Mouse (Mus musculus) monocyte, adult 5-6 weeks (primary cell): ENCODE measurements around the gene Tmem91. TPM values are rescaled to one million over a fixed set of nuclear protein-coding genes. Genes with fewer than 3 reads are reported as not detected.

Source experiments
- ATAC-seq: fragments of 153-309, 156-312 bp; replicated peaks from 2 replicates; pipeline ENCODE4 v1.8.0; 2017; ENCODE audit warnings: mild to moderate bottlenecking; ENCODE audit not compliant: low TSS enrichment, insufficient number of reproducible peaks, severe bottlenecking, poor library complexity, low FRiP score
- total RNA-seq: library from RNA; stranded (forward); fragments of 200-1000, 200-491, 200-594 nt; gene quantifications from 3 replicates; pipeline ENCODE4 v1.2.3, GENCODE M21; 2017

Tmem91 gene
- total RNA-seq, 1 experiment from 2014 or later = 0.29 TPM

DNA sequence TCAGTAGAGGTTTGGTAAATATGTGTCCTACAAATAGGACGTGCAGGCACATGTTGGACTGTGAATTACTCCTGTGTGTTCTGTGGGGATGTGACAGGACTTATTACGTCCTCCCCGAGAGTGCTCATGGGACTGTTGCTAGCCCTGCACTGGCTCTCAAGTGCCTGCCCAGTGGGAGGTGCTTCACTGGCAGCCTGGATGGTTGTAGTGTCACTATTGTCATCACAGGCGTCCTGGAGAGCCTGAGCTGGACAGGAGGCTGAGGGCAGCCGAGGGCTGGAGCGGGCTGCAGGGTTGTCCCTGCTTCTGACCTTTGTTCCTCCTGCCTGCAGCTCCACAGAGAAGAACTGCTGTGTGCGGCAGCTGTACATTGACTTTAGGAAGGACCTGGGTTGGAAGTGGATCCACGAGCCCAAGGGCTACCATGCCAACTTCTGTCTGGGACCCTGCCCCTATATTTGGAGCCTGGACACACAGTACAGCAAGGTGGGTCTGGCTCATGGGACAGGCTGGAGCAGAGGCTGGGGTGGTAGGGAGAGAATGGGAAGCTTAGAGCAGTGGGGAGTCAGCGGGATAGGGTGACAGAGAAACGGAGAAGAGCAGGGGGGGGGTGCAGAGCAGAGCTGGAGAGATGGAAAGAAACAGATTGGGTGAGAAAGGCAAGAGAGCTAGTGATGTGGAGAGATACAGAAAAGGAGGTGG, 29.0 kb upstream of the Tmem91 start:
- ATAC-seq = no peak

- no peak for ATAC-seq
Measured at GRCm38 (mm10) chr7:25702350-25702749, 27.4 kb upstream of the Tmem91 start.

DNA sequence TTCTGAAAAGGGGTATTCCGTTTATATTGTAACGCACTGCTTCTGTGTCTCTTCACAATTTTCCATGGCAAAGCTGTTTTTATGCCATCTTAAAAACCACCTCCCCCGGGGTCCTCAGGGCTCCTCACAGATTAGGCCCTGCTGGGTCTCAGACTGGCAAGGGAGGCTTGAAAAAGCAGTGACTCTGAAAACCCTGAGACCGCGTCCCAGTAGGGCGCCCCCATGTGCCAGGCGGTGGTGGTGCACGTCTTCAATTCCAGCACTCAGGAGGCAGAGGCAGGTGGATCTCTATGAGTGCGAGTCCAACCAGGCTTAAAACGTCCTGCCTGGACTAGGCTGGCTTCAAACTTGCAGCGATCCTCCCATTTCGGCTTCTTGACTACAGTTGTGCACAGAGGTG, 25.8 kb upstream of the Tmem91 start:
- ATAC-seq = no peak

GRCm38 (mm10) chr7:25699851-25700250, 24.9 kb upstream of the Tmem91 start:
- ATAC-seq = no peak

- no peak for ATAC-seq
Measured at GRCm38 (mm10) chr7:25694104-25694503, 19.1 kb upstream of the Tmem91 start.

- ATAC-seq = no peak
Measured at GRCm38 (mm10) chr7:25690051-25690450, 15.1 kb upstream of the Tmem91 start.

- ATAC-seq = 0 out of 2 replicates have a peak, but pooled peaks have one; percentile 1
Measured at GRCm38 (mm10) chr7:25689603-25690021, 14.6 kb upstream of the Tmem91 start.

- peak; percentile 75 for ATAC-seq
Measured at GRCm38 (mm10) chr7:25688810-25689586, 14.0 kb upstream of the Tmem91 start.

DNA sequence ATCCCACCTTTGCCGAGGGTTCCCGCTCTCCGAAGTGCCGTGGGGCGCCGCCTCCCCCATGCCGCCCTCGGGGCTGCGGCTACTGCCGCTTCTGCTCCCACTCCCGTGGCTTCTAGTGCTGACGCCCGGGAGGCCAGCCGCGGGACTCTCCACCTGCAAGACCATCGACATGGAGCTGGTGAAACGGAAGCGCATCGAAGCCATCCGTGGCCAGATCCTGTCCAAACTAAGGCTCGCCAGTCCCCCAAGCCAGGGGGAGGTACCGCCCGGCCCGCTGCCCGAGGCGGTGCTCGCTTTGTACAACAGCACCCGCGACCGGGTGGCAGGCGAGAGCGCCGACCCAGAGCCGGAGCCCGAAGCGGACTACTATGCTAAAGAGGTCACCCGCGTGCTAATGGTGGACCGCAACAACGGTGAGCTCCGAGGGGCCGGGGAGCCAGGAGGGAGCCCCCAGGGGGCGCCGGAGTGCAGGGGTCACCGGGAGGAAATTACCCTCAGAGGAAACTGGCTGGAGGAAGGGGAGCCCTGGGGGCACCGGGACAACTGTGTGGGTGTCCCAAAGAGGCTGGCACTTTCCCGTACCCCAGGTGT, 12.9 kb upstream of the Tmem91 start:
- ATAC-seq = no peak

- ATAC-seq = peak; percentile 10; the same call in 1 of the 2 replicates
Measured at GRCm38 (mm10) chr7:25686680-25687531, 11.9 kb upstream of the Tmem91 start, which contains the start of gene Tgfb1. Gene Tgfb1, plus strand, starts transcription at chr7:25687002.

GRCm38 (mm10) chr7:25685926-25686470, 11.0 kb upstream of the Tmem91 start:
- ATAC-seq = no peak

DNA sequence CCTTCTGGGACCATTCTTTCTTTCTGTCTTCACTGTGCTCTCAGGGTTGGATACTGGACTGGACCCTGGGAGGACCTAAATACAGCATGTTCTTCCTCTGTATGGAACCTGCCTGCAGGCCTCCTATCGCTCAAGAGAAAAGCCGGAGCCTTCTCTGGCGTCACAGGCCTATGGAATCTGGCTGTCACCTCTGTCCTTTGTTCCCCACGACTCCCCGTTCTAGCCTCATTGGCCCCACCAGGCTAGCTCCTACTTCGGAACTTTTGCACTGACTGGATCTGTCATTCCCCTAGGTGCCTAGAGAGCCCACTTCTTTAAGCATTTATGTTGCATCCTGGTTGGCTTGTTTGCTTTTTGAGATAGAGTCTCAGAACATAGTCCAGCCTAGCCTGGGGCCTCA, 9.7 kb upstream of the Tmem91 start:
- ATAC-seq = no peak

DNA sequence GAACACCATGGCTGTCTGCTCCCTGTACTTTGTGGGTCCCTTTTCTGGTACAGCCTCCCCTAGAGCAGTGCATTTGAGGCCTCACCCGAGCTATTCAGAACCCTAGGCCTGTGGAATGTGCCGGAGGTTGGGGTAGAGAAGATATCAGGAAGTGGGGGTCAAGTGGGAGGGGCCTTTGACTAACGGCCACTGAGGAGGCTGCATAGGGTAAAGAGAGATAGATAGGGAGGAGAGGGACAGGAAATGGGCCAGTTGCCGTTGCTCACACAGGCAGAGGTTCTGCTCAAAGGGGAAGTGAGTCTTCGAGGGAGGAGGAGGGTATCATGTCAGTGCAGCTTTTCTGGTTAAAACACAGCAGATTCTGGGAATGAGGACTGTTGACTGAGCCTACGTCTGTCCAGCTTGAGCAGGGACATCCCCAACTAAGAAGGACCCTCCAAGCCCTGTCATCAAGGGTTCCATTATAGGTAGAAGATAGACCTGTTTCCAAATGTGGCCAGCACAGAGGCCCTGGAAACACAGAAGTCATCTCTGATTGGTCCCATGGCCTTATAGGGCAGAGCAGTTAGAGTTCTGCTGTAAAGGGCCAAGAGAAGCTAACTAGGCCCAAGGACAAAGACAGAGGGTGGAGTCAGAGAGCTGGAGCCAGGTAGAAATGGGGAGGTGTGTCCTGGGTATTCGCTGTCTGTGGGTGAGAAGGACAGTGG, 8.7 kb upstream of the Tmem91 start:
- peak; percentile 26 for ATAC-seq

- no peak for ATAC-seq
Measured at GRCm38 (mm10) chr7:25681341-25682231, 6.6 kb upstream of the Tmem91 start.

GRCm38 (mm10) chr7:25680514-25681258, 5.7 kb upstream of the Tmem91 start, which contains the start of gene B9d2:
Gene B9d2, plus strand, starts transcription at chr7:25680780.
- ATAC-seq = peak; percentile 72

DNA sequence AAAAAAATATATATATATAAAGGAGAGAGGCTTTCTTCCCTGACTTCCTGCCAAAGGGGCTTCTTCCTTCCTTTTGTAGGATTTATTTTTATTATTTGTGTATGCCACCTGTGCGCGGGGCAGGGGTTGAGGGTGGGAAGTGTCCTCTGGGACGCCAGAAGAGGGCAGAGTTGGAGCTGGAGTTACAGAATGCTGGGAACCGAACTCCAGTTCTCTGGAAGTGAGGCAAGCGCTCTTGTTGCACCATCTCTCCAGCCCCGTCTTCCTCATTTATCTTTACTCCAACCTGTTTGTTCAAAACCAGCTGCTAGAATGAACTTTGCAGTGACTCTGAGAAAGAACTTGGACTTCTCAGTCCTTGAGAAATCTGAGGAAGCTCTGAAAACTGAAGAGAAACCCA, 5.0 kb upstream of the Tmem91 start:
- 0 out of 2 replicates have a peak, but pooled peaks have one; percentile 9 for ATAC-seq
